Mouse (Mus musculus): ENCODE measurements around the gene Gfer. TPM values are rescaled to one million over a fixed set of nuclear protein-coding genes. Genes with fewer than 3 reads are reported as not detected.

Gfer gene
- 32.6 and 38.2 TPM in 2 replicates for total RNA-seq (2014; rRNA removed)
- polyA plus RNA-seq (2012; rRNA removed), result 49.8 and 51.9 TPM in 2 replicates

DNA sequence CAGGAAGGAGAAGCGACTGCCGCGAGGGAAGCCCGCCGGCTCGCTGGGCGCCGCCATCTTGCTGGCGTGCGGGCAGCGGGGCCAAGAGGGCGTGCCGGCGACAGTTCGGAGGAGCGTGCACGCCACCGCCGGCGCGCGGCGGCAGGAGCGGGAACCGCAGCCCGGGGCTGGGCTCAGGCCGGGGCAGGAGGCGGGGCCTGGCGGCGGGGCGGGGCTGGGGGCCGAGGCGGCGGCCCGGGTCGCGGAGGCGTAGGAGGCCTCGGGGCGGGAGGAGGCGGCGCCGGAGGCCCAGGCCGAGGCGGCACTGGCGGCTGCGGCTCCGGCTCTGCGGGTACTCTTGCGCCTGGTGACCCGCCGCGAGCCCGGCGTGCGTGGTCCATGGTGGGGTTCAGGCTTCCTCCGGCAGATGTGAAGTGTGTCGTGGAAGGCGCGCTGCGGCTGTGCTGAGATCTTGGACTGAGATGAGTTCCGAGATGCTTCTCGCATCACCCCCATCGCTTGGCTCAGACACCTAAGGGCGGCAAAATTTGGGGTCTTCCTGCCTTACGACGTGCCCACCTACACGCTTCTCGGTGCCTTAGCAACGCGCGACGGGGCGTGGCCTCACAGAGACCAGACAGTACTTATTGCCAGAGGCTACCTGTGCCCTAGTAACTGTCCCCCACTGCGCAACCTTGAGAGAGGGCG lies at the start of gene Gfer, which contains the start of gene Noxo1:
Gfer (minus strand) TSS at position 146 of the 687 bp plus-strand sequence.
Noxo1 (plus strand) TSS at position 224 of the 687 bp plus-strand sequence.
- DNase-seq (ENCODE audit: extremely low read depth, low read depth, low spot score), result peak; percentile 57
- Histone ChIP-seq H3K4me3 (ENCODE audit: insufficient read depth, low read depth, low read length) (peak within 1 kb of the TSS; percentile 92), H3K4me1 (ENCODE audit: control insufficient read depth, insufficient read depth, low read length) (peaks cover 3% of the 10 kb centered on the region; the same call in 1 of the 2 replicates), H3K9ac (ENCODE audit: low read depth, low read length) (peak within 1 kb of the TSS; percentile 94), H3K27ac (replicated peaks; ENCODE audit: insufficient read depth, low read depth, low read length) (peak within 1 kb of the TSS; percentile 86), H3K36me3 (ENCODE audit: control insufficient read depth, insufficient read depth, low read length) (no peaks in the 10 kb centered on the region; the same call in 1 of the 2 replicates), H3K79me2 (ENCODE audit: control insufficient read depth, insufficient read depth, low read length) (no peaks in the 10 kb centered on the region; the same call in 1 of the 2 replicates), H3K27me3 (ENCODE audit: control insufficient read depth, insufficient read depth, low read length) (no peaks in the 10 kb centered on the region)
- 0 out of 2 replicates have a peak, but pooled peaks have one; percentile 30 for TF ChIP-seq POLR2A (IDR thresholded peaks at IDR 0.05; ENCODE audit: extremely low read depth, insufficient read depth, low read length)
- TF ChIP-seq CTCF (IDR thresholded peaks at IDR 0.05; ENCODE audit: low read depth, low read length), result peak; percentile 33; the same call in 1 of the 2 replicates
- 1% methylated on average over 64 of the region's 76 CpGs for WGBS

DNA sequence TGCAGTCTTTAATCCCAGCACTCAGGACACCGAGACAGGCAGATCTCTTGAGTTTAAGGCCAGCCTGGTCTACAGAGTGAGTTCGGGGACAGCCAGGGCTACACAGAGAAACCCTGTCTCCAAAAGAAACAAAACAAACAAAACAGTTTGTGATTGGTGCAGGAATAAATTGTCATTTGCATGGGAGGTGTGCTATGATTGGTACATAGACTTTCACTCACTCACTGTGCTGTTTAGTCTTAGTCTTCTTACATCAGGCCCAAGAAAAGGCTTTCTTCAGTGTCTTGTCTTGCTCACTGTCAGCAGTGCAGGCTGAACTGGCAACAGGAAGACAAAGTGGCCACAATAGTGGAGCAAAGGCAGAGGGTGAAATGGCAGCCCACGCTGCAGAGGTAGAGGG lies 48.4 kb upstream of the Gfer start:
- TF ChIP-seq POLR2A (IDR thresholded peaks at IDR 0.05; ENCODE audit: extremely low read depth, insufficient read depth, low read length), result no peak
- TF ChIP-seq CTCF (IDR thresholded peaks at IDR 0.05; ENCODE audit: low read depth, low read length), result no peak
- peak overlapping the region; percentile 41 for H3K9ac ChIP-seq (ENCODE audit: low read depth, low read length)
- peak; percentile 57 for DNase-seq (ENCODE audit: extremely low read depth, low read depth, low spot score)
- peak overlapping the region; percentile 88 for H3K27ac ChIP-seq (replicated peaks; ENCODE audit: insufficient read depth, low read depth, low read length)
- peaks cover 30% of the 10 kb centered on the region for H3K4me1 ChIP-seq (ENCODE audit: control insufficient read depth, insufficient read depth, low read length)
- H3K4me3 ChIP-seq (ENCODE audit: insufficient read depth, low read depth, low read length), result no peak overlapping the region
- no peaks in the 10 kb centered on the region for H3K79me2 ChIP-seq (ENCODE audit: control insufficient read depth, insufficient read depth, low read length)
- H3K27me3 ChIP-seq (ENCODE audit: control insufficient read depth, insufficient read depth, low read length), result no peaks in the 10 kb centered on the region
- WGBS, result 50% methylated on average over 3 of the region's 3 CpGs
- peaks cover 15% of the 10 kb centered on the region; the same call in 1 of the 2 replicates for H3K36me3 ChIP-seq (ENCODE audit: control insufficient read depth, insufficient read depth, low read length)

DNA sequence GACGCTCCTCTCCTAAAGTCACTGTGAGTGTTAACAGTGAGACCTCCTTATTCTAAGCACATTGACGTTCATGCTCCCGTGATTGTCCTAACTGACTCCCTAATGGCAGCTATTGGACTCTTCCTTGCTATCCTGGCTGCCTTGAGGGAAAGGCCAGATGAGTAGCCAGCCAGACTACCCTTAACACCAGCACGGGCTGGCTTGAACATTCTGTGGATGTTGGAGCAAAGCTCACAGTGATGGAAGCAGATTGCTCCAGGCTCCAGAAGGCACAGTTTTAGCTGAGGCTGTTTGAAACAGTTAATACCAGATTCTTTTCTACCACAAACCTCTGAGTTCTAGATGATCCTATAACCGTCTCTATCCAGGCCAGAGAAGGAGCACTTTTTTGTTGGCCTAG lies 47.9 kb upstream of the Gfer start:
- no peak for TF ChIP-seq CTCF (IDR thresholded peaks at IDR 0.05; ENCODE audit: low read depth, low read length)
- no peak for TF ChIP-seq POLR2A (IDR thresholded peaks at IDR 0.05; ENCODE audit: extremely low read depth, insufficient read depth, low read length)
- no peaks in the 10 kb centered on the region for H3K79me2 ChIP-seq (ENCODE audit: control insufficient read depth, insufficient read depth, low read length)
- peak overlapping the region; percentile 42 for H3K9ac ChIP-seq (ENCODE audit: low read depth, low read length)
- no peak overlapping the region for H3K4me3 ChIP-seq (ENCODE audit: insufficient read depth, low read depth, low read length)
- peaks cover 15% of the 10 kb centered on the region; the same call in 1 of the 2 replicates for H3K36me3 ChIP-seq (ENCODE audit: control insufficient read depth, insufficient read depth, low read length)
- 52% methylated on average over 5 of the region's 5 CpGs for WGBS
- peak overlapping the region; percentile 88 for H3K27ac ChIP-seq (replicated peaks; ENCODE audit: insufficient read depth, low read depth, low read length)
- peaks cover 34% of the 10 kb centered on the region for H3K4me1 ChIP-seq (ENCODE audit: control insufficient read depth, insufficient read depth, low read length)
- peak; percentile 34 for DNase-seq (ENCODE audit: extremely low read depth, low read depth, low spot score)
- no peaks in the 10 kb centered on the region for H3K27me3 ChIP-seq (ENCODE audit: control insufficient read depth, insufficient read depth, low read length)

DNA sequence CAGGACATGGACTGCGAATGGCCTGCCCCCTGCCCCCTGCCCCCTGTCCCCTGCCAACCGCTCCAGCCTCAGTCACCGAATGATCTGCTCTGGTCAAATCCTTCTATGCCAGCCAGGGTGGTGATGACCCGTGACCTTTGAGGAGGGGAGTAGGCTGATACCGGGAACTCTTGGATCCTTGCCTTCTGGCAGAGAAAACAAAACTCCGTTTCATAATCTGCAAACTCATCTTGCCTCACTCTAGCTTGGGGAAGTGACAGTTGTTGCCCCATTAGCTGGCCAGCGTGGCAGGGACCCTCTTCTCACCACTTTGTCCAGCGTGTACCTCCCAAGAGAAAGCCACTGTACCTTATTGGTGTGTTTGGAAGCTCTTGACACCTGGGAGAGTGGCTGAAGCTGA lies 46.4 kb upstream of the Gfer start:
- Histone ChIP-seq H3K9ac (ENCODE audit: low read depth, low read length) (peak overlapping the region; percentile 20; the same call in 1 of the 2 replicates), H3K27ac (replicated peaks; ENCODE audit: insufficient read depth, low read depth, low read length) (peak overlapping the region; percentile 88), H3K79me2 (ENCODE audit: control insufficient read depth, insufficient read depth, low read length) (no peaks in the 10 kb centered on the region; the same call in 1 of the 2 replicates), H3K4me3 (ENCODE audit: insufficient read depth, low read depth, low read length) (no peak overlapping the region), H3K36me3 (ENCODE audit: control insufficient read depth, insufficient read depth, low read length) (peaks cover 15% of the 10 kb centered on the region; the same call in 1 of the 2 replicates), H3K27me3 (ENCODE audit: control insufficient read depth, insufficient read depth, low read length) (no peaks in the 10 kb centered on the region), H3K4me1 (ENCODE audit: control insufficient read depth, insufficient read depth, low read length) (peaks cover 34% of the 10 kb centered on the region)
- peak; percentile 99 for DNase-seq (ENCODE audit: extremely low read depth, low read depth, low spot score)
- TF ChIP-seq POLR2A (IDR thresholded peaks at IDR 0.05; ENCODE audit: extremely low read depth, insufficient read depth, low read length) (no peak), CTCF (IDR thresholded peaks at IDR 0.05; ENCODE audit: low read depth, low read length) (no peak)
- WGBS, result 16% methylated on average over 8 of the region's 8 CpGs

DNA sequence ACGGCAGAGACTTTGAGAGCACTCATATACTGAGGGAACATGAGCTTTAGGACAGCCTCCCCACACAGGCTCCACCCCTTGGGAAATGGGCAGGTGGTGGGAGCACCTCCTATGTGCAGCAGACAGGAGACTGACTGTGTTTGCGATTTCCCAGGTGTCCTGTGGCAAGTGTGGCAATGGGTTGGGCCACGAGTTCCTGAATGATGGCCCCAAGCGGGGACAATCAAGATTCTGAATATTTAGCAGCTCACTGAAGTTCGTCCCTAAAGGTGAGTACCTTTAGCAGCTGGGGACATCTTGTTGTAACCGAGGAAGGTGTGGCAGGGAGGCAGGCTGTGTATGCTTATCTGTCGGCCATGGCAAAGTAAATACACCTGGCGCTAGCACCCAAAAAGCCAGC lies 44.0 kb upstream of the Gfer start:
- WGBS, result 28% methylated on average over 8 of the region's 8 CpGs
- TF ChIP-seq POLR2A (IDR thresholded peaks at IDR 0.05; ENCODE audit: extremely low read depth, insufficient read depth, low read length) (no peak), CTCF (IDR thresholded peaks at IDR 0.05; ENCODE audit: low read depth, low read length) (no peak)

More for the DNA sequence above, 44.0 kb upstream of the Gfer start:
- Histone ChIP-seq H3K4me3 (ENCODE audit: insufficient read depth, low read depth, low read length) (no peak overlapping the region), H3K36me3 (ENCODE audit: control insufficient read depth, insufficient read depth, low read length) (peaks cover 15% of the 10 kb centered on the region; the same call in 1 of the 2 replicates), H3K9ac (ENCODE audit: low read depth, low read length) (peak overlapping the region; percentile 12; the same call in 1 of the 2 replicates), H3K79me2 (ENCODE audit: control insufficient read depth, insufficient read depth, low read length) (no peaks in the 10 kb centered on the region; the same call in 1 of the 2 replicates), H3K4me1 (ENCODE audit: control insufficient read depth, insufficient read depth, low read length) (peaks cover 38% of the 10 kb centered on the region), H3K27ac (replicated peaks; ENCODE audit: insufficient read depth, low read depth, low read length) (peak overlapping the region; percentile 35), H3K27me3 (ENCODE audit: control insufficient read depth, insufficient read depth, low read length) (no peaks in the 10 kb centered on the region)
- DNase-seq (ENCODE audit: extremely low read depth, low read depth, low spot score), result peak; percentile 60

Measured in liver, adult 2 months (tissue).